Mouse (Mus musculus) heart, embryonic 14.5 days (tissue): ENCODE results near the gene Crybg2. TPM values are rescaled to one million over a fixed set of nuclear protein-coding genes. Genes with fewer than 3 reads are reported as not detected.

Experiments
- ATAC-seq: fragments of 200-750 bp; cut with Nextera tagmentation; 2 replicates; pipeline ENCODE4 v1.8.0; 2017; ENCODE audit warnings: low read depth, moderate TSS enrichment; ENCODE audit not compliant: insufficient number of reproducible peaks, insufficient read depth, low FRiP score
- H3K27ac ChIP-seq, 2 experiments: fragments of 200-500 bp in 1 of 2; fragments of 300-500 bp in 1 of 2; sonication (generic) in 1 of 2; replicated peaks in 1 of 2; 2 replicates each; pipeline ENCODE4 v1.5.1; 2012 to 2014; ENCODE audit warnings: low read depth in 2 of 2, low read length in 2 of 2, control low read depth in 1 of 2, mild to moderate bottlenecking in 1 of 2, mixed read lengths in 1 of 2; ENCODE audit not compliant: control insufficient read depth in 1 of 2, insufficient read depth in 1 of 2
- H3K27me3 ChIP-seq: fragments of 300-500 bp; sonication (generic); 2 replicates; pipeline ENCODE4 v1.6.1; 2014; ENCODE audit warnings: mild to moderate bottlenecking, low read length, control low read depth; ENCODE audit not compliant: control insufficient read depth, insufficient read depth
- H3K36me3 ChIP-seq: fragments of 300-500 bp; sonication (generic); 2 replicates; pipeline ENCODE4 v1.6.1; 2014; ENCODE audit warnings: mild to moderate bottlenecking, control low read depth, low read length, mixed read lengths; ENCODE audit not compliant: control insufficient read depth, insufficient read depth
- H3K4me1 ChIP-seq, 2 experiments: fragments of 200-500 bp in 1 of 2; fragments of 300-500 bp in 1 of 2; sonication (generic) in 1 of 2; 2 replicates each; pipeline ENCODE4 v1.6.1; 2012 to 2014; ENCODE audit warnings: low read length in 2 of 2, control low read depth in 1 of 2, mixed read lengths in 1 of 2; ENCODE audit not compliant: control insufficient read depth in 2 of 2, insufficient read depth in 2 of 2
- H3K4me2 ChIP-seq: fragments of 300-500 bp; sonication (generic); 2 replicates; pipeline ENCODE4 v1.6.1; 2014; ENCODE audit warnings: mild to moderate bottlenecking, low read length
- H3K4me3 ChIP-seq, 2 experiments: fragments of 200-500 bp in 1 of 2; fragments of 300-500 bp in 1 of 2; sonication (generic) in 1 of 2; 2 replicates each; pipeline ENCODE4 v1.5.1; 2012 to 2014; ENCODE audit warnings: low read length in 2 of 2, mild to moderate bottlenecking in 2 of 2, control low read depth in 1 of 2, low read depth in 1 of 2, moderate library complexity in 1 of 2; ENCODE audit not compliant: control insufficient read depth in 1 of 2, insufficient read depth in 1 of 2
- H3K9ac ChIP-seq: fragments of 300-500 bp; sonication (generic); 2 replicates; pipeline ENCODE4 v1.6.1; 2014; ENCODE audit warnings: mild to moderate bottlenecking, low read length
- H3K9me3 ChIP-seq: fragments of 300-500 bp; sonication (generic); 2 replicates; pipeline ENCODE4 v1.6.1; 2016; ENCODE audit warnings: low read length, control low read depth; ENCODE audit not compliant: control insufficient read depth
- WGBS: fragments of 180-500 bp; shearing (Covaris S2); extraction: QIAGEN DNeasy Blood & Tissue Kit; methylation state at CpG from one replicate; pipeline ENCODE4 v1.1.7; 2014; 5-methylcytosine and 5-hydroxymethylcytosine counted together
- polyA plus RNA-seq: library from polyadenylated mRNA; unstranded; fragments of >200 nt; fragmentation: Nextera tagmentation; extraction: Ambion mirVana; gene quantifications from 2 replicates; pipeline ENCODE4 v1.2.1, GENCODE M21; 2014

The Crybg2 gene
- polyA plus RNA-seq, 1 experiment from 2014 or later: 0.12 TPM

DNA sequence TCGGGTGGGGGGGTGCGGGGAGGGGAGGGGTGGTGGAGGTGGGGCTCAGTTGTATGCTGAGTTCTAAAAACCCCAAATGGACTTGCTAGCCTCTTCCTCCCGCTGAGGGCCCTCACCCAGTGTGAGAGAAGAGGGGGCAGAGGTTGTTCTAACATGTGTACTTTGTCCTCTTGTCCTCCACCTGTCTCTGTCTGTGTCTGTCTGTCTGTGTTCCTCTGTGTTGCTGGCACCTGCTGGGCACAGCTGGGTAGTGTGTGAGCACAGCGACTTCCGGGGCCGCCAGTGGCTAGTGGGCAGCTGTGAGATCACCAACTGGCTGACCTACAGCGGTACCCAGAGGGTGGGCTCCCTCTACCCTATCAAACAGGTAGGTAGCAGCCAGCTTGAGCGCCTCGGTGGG, 28.4 kb downstream of the Crybg2 start:
- ATAC-seq: no peak
- Histone ChIP-seq H3K9ac (no peak overlapping the region), H3K27ac (no peak overlapping the region), H3K4me2 (no peak overlapping the region), H3K36me3 (no peaks in the 10 kb centered on the region), H3K9me3 (no peaks in the 10 kb centered on the region), H3K4me1 (no peaks in the 10 kb centered on the region), H3K4me3 (no peak overlapping the region), H3K27me3 (no peaks in the 10 kb centered on the region)
- 82% methylated on average over 9 of the region's 9 CpGs for WGBS

DNA sequence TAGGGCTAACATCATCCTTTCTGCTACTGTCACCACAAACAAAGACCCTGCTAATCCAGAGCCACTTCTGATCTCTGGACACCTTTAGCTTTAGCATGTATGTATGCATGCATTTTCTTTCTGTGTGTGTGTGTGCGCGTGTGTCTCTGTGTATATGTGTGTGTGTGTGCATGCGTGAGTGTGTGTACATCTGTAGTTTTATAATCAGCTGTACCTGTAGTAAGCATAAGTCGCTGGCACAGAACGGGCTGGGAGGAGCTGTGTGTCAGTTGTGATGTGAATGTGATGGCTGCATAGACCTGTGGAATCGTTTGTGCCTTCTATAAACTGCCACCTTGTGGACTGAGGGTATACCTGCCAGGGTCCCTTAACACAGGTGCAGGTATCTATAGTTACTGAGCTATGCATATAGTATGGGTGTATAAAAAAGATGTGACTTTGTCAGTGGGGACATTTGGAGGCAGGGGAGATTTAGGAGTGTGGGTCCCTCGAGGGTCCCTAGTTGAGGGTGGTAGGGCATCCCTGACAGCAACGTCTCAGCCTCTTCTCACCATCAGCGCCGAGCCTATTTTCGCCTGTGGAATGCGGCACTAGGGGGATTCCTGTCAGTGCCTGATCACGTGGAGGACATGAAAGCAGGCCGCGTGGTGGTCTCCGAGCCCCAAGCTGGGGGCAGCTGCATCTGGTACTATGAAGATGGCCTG, 30.1 kb downstream of the Crybg2 start:
- no peak overlapping the region for H3K9ac ChIP-seq
- no peaks in the 10 kb centered on the region for H3K36me3 ChIP-seq
- no peak overlapping the region for H3K4me3 ChIP-seq
- no peak for ATAC-seq
- WGBS: 51% methylated on average over 16 of the region's 16 CpGs
- no peaks in the 10 kb centered on the region for H3K9me3 ChIP-seq
- no peak overlapping the region for H3K27ac ChIP-seq
- no peaks in the 10 kb centered on the region for H3K4me1 ChIP-seq
- H3K4me2 ChIP-seq: no peak overlapping the region
- no peaks in the 10 kb centered on the region for H3K27me3 ChIP-seq

DNA sequence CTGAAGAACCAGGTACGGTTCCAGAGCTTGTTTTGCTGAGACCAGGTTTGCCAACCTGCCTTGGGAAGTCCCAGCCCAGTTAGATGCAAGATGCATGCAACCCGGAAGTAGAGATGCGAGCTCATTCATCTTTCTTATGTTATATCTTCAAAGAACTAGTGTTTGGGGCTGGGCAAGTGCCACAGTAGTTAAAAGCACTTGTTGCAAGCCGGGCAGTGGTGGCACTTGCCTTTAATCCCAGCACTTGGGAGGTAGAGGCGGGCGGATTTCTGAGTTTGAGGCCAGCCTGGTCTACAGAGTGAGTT, 30.6 kb downstream of the Crybg2 start:
- no peaks in the 10 kb centered on the region for H3K36me3 ChIP-seq
- H3K4me1 ChIP-seq: no peaks in the 10 kb centered on the region
- 84% methylated on average over 6 of the region's 6 CpGs for WGBS
- no peak for ATAC-seq
- H3K27ac ChIP-seq: no peak overlapping the region
- H3K4me2 ChIP-seq: no peak overlapping the region
- H3K27me3 ChIP-seq: no peaks in the 10 kb centered on the region
- no peak overlapping the region for H3K9ac ChIP-seq
- no peak overlapping the region for H3K4me3 ChIP-seq
- H3K9me3 ChIP-seq: no peaks in the 10 kb centered on the region

DNA sequence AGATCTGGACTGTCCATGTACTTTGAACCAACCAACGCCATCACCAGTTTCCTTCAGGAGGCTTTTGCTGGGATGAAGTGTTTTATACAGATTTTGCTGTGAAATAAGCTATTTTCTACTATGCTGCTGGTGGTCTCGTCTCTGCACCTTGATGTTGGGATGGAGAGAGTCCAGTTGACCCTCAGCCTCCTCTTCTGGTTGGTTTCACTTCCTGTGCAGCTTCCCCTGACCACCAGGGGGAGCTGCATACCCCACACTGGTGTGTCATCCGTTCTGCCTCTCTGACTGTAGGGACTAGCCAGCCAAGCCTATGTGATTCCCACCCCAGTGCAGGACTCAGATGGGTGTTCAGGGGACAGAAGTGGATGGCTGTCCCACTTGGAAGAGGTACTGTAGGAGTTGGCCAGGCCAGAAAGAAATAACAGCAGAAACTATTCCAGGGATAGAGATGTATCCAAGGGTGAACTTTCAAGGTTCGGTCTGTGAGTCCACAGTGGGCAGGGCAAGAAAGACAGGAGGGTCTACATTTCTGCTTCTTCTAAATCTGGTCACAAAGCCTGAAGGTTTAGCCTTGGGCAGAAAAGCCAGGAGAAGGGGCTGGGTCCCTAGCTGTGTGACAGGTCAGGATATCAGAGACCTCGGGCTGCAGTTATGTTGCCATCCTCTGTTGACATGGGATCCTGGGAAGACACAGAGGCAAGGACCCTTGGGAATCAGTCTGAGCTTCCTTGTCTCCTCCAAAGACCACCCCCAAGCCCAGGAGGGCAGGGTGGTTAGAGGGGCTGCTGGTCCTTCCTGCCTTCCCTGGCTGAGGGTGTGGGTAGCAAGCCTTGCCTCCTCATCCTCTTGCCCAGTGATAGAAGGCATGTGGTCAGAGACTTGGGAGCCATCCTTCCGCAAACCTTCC, 32.0 kb downstream of the Crybg2 start:
- Histone ChIP-seq H3K27me3 (no peaks in the 10 kb centered on the region), H3K4me2 (no peak overlapping the region), H3K9ac (no peak overlapping the region), H3K9me3 (no peaks in the 10 kb centered on the region), H3K4me1 (no peaks in the 10 kb centered on the region), H3K27ac (no peak overlapping the region), H3K4me3 (no peak overlapping the region), H3K36me3 (no peaks in the 10 kb centered on the region)
- ATAC-seq: no peak
- whole genome bisulfite sequencing: 63% methylated on average over 6 of the region's 6 CpGs

DNA sequence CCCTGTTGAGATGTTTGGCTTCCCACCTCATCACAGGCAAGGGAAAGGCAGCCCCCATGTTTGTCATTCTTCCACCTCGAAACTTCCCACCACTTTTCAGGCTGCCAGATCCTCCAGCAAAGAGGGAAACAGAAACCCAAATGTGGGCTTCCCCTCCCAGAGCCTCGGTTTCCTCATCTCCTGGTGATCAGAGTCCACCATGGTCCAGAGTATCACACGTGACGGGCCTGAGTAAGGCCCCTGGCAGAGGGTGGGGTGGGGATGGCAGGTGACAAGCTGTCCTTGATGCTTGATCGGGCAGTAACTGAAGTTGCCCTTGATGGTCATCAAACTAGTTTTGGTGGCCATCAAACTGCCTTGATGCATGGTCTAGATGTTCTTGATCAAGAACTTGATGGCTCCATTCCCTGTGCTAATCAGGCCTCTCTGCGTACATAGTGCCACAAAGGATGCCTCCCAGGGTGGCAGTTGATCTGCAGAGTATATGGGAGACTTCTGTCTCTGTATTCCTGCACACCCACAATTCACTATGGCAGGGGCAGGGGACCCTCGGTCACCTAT, 33.5 kb downstream of the Crybg2 start:
- no peak overlapping the region for H3K4me3 ChIP-seq
- H3K36me3 ChIP-seq: no peaks in the 10 kb centered on the region
- no peak overlapping the region for H3K9ac ChIP-seq
- ATAC-seq: no peak
- H3K4me2 ChIP-seq: no peak overlapping the region
- no peak overlapping the region for H3K27ac ChIP-seq
- 86% methylated on average over 7 of the region's 7 CpGs for WGBS
- peaks cover 0 to 3% of the 10 kb centered on the region in 2 experiments; a peak in 1 of 4 replicates for H3K4me1 ChIP-seq
- no peaks in the 10 kb centered on the region for H3K27me3 ChIP-seq
- no peaks in the 10 kb centered on the region for H3K9me3 ChIP-seq

DNA sequence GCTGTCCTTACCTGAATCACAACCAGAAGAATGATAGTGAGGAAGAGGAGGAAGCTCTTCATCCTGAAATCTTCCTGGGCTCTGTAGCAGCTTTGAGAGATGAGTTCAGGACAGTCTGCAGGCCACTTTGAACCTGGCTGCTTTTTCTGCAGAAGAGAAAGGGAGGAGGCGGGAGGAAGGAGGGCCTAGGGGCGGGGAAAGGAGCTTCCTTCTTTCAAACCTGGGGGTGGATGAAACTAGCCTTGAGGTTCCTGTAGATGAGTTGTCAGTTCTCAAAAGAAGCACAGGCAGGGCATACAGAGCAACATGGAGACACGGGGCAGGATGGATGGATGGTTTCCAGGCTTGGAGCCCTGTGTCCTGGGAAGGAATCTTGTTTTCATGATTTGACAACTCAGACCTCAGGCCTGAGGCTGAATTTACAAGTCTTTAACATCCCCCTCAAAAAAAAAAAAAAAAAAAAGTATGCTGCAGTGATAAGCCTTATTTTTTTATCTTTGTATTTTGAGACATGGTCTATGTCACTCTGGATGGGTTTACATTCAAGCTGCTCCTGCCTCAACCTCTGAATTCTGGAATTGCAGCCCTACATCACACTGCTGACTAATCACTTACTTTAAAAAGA, 34.4 kb downstream of the Crybg2 start, which contains the start of gene Cd52:
Gene Cd52 (minus strand): TSS at position 160 of the 625 bp plus-strand sequence.
- no peak for ATAC-seq
- Histone ChIP-seq H3K4me2 (no peak within 1 kb of the TSS), H3K9me3 (no peaks in the 10 kb centered on the region), H3K4me1 (peaks cover 0 to 3% of the 10 kb centered on the region in 2 experiments; a peak in 1 of 4 replicates), H3K9ac (no peak within 1 kb of the TSS), H3K27me3 (no peaks in the 10 kb centered on the region), H3K27ac (no peak within 1 kb of the TSS), H3K36me3 (no peaks in the 10 kb centered on the region), H3K4me3 (no peak within 1 kb of the TSS)
- 65% methylated on average over 3 of the region's 3 CpGs for WGBS

DNA sequence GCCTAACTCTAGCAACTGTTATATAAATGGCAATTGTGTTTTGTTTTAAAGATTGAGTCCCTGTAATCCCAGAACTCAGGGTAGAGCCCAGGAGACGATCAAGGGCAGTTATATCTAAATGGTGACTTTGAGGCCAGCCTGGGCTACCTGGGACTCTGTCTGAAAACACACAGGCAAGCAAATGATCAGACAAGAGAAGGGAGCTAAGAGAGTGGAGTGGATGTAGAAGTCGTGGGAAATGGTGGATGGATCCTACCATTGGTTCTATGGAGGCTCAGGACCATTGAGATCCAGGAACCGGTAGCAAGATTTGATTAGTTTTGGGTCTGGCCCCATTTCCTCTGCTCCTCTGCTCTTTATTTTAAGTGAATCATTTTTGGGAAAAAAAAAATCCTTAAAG, 35.5 kb downstream of the Crybg2 start:
- Histone ChIP-seq H3K9ac (no peak overlapping the region), H3K4me2 (no peak overlapping the region), H3K36me3 (no peaks in the 10 kb centered on the region), H3K27me3 (no peaks in the 10 kb centered on the region), H3K9me3 (no peaks in the 10 kb centered on the region), H3K27ac (no peak overlapping the region), H3K4me3 (no peak overlapping the region), H3K4me1 (peaks cover 0 to 3% of the 10 kb centered on the region in 2 experiments; a peak in 1 of 4 replicates)
- no peak for ATAC-seq
- 82% methylated on average over 3 of the region's 3 CpGs for WGBS
